Mouse (Mus musculus): Measurements from ENCODE around the gene Lix1.

DNA sequence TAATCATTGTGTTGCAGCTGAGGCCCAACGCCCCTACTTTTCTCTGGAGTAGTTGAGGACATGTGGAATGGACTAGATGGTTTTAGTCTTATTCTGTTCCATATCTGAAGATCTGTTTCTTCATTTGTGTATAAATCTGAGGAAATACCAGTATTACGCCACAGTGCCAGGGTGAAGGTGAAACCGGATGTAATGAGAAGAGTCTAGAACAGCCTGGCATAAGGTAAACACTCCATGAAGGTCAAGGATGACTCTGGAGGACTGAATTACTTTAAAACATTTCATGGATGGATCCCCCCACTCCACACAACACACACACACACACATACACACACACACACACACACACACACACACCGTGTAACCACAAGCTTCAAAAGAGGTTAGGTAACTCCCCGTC is 45.3 kb downstream of the Lix1 start:
- TF ChIP-seq CTCF (IDR thresholded peaks at IDR 0.05; ENCODE audit: borderline replicate concordance, insufficient read depth, low read length) (no peak), POLR2A (IDR thresholded peaks at IDR 0.05; ENCODE audit: low read depth, low read length) (no peak)

Measured in embryonic fibroblast, embryonic 13.5 days (primary cell).